Mouse (Mus musculus) left cerebral cortex, adult 2 months (tissue): ENCODE data around the gene Pdzd3. TPM values are rescaled to one million over a fixed set of nuclear protein-coding genes. Genes with fewer than 3 reads are reported as not detected.
A peak's percentile ranks its signal among the peaks of the same experiment; 100 is the strongest.
"Not testable (repeated sequence)": the region's sequence is repeated elsewhere in the genome, so short reads cannot be mapped to it uniquely, and the experiment has no call there.

ENCODE experiments used
- DNase-seq, 2 experiments: peaks; one replicate each; pipeline ENCODE4 v3.0.0; 2021 to 2022; ENCODE audit warnings: low spot score in 2 of 2, mixed read lengths in 1 of 2; ENCODE audit errors: extremely low spot score in 1 of 2
- H3K27ac ChIP-seq: fragments of 200-600 bp; 2 replicates; pipeline ENCODE4 v1.8.1; 2022
- H3K4me3 ChIP-seq: fragments of 200-600 bp; 2 replicates; pipeline ENCODE4 v1.8.1; 2022
- CTCF ChIP-seq: fragments of 200-600 bp; IDR thresholded peaks from 2 replicates; pipeline ENCODE4 v1.8.1; 2022; ENCODE audit warnings: antibody characterized with exemption, mild to moderate bottlenecking, moderate library complexity
- intact Hi-C: fragments of 180-260 bp; cut with DNase I; formaldehyde crosslinking; loops from one replicate; pipeline ENCODE4 v1.15.1; 2025
- long read RNA-seq, 2 experiments: library from polyadenylated mRNA; stranded (forward); transcript quantifications; one replicate each; pipeline ENCODE4 v2.0.0; 2021; ENCODE audit warnings: borderline mapping rate in 2 of 2
- total RNA-seq, 2 experiments: library from RNA; stranded (reverse); gene quantifications; 2 replicates each; pipeline ENCODE4 v1.2.3; 2021

Pdzd3 gene
- 1 to 10 TPM in 1 of 2 experiments, under 1 TPM in 1; 0.50 to 1.2 TPM for total RNA-seq
- long read RNA-seq, experiment 1, partial matches to known transcripts, result 2 of 2 reads
- long read RNA-seq, experiment 1, other reads (novel, unspliced or antisense), result 0 of 2 reads
- long read RNA-seq, experiment 2, partial matches to known transcripts, result 1 of 2 reads
- long read RNA-seq, experiment 2, other reads (novel, unspliced or antisense), result 1 of 2 reads

GRCm38 (mm10) chr9:44251314-44251713 lies at the start of gene Pdzd3:
Pdzd3 (minus strand) TSS chr9:44251471.
- no peak for TF ChIP-seq CTCF
- Histone ChIP-seq H3K4me3 (no peak within 1 kb of the TSS), H3K27ac (no peak within 1 kb of the TSS)

DNA sequence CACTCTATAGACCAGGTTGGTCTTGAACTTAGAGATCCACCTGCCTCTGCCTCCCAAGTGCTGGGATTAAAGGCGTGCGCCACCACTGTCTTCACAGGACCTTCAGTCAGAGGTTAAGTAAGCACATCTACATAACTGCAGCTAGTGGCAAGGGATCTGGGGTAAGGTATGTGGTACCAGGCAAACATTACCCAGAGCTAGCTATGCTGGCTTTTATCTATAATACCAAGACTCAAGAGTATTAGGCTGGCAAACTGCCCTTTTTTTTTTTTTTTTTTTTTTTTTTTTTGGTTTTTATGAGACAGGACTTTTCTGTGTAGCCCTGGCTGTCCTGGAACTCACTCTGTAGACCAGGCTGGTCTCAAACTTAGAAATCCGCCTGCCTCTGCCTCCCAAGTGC lies 48.7 kb upstream of the Pdzd3 start:
- H3K27ac ChIP-seq, intact Hi-C loops, H3K4me3 ChIP-seq, DNase-seq: not testable (repeated sequence)

More at GRCm38 (mm10) chr9:44251314-44251713, at the start of gene Pdzd3:
- intact Hi-C loops, result no loop called here
- no peak for DNase-seq

DNA sequence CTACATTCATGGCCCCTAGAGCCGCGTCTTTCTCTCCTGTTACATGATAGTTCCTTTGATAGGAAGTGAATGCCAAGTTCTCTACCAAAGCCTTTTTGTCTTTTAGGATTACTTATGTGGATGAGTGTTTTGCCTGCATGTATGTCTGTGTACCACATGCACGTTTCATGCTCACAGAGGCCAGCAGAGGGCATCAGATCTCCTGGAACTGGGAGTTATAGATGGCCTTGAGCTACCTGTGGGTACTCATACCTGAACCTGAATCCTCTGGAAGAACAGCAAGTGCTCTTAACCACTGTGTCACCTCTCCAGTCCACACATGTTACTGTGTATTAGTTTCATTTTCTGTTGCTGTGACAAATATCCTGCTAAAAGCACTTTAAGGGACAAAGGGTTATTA lies 41.2 kb upstream of the Pdzd3 start:
- intact Hi-C loops, result no loop called here
- TF ChIP-seq CTCF, result peak; percentile 52
- Histone ChIP-seq H3K4me3 (no peak overlapping the region), H3K27ac (no peak overlapping the region)
- DNase-seq, result no peak

GRCm38 (mm10) chr9:44288959-44289291 lies 37.7 kb upstream of the Pdzd3 start:
- TF ChIP-seq CTCF, result no peak
- Histone ChIP-seq H3K4me3 (peak overlapping the region; percentile 90), H3K27ac (peak overlapping the region; percentile 88)
- intact Hi-C loops, result no loop called here
- DNase-seq, result no peak

DNA sequence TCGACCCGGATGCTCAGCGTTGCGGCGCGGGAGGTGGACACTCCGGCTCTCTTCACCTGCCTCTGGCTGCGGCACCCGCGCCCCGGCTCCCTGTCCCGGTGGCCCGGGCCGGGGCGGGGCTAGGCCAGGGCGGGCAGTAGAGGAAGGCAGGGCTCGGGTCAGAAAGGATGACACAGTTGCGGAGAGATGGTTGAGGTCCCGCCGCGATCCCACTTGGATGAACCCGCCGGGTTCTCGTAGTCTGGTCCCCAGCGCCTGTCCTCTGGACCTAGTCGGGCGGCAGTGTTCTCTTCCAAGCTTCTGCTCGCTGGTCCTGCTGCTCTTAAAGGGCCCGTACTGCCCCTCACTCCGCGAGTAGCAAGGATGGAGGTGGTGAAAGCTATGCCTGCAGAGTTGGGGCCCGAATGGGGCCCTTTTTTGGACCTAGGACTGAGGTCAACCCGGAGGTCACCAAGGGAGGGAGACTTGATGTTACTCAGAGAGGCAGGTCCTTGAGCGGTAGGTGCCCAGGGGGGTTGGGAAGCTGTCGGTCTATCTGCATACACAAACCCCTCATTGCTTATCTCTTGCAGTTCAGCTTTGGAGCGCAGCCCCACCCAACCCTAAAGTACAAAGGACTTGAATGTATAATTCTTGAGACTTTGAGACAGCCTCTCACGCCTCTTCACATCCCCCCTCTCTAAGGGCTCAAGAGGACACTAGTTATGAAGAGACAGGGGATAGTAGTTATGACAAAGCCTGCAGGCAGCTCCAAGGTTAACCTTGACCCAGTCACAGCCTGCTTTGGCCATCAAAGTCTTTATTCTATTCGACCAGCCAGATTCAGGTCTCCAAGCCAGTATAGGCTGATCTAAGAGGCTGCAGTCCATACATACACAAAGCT lies 37.0 kb upstream of the Pdzd3 start, which contains the start of gene Abcg4:
Abcg4 (minus strand) TSS at position 540 of the 883 bp plus-strand sequence.
- intact Hi-C loops, result no loop called here
- DNase-seq, result peak; percentile 42 to 55
- Histone ChIP-seq H3K4me3 (peak within 1 kb of the TSS; percentile 90), H3K27ac (peak within 1 kb of the TSS; percentile 88)
- no peak for TF ChIP-seq CTCF

GRCm38 (mm10) chr9:44287401-44288075 lies 36.3 kb upstream of the Pdzd3 start:
- no peak for TF ChIP-seq CTCF
- peak overlapping the region; percentile 88 for H3K27ac ChIP-seq
- peak in 1 of 2 experiments; percentile 47 for DNase-seq
- H3K4me3 ChIP-seq, result peak overlapping the region; percentile 90
- intact Hi-C loops, result loop anchor here (1.0 kb wide), 1 partner anchor 53 kb away; the partner anchor contains the start of gene Cbl

GRCm38 (mm10) chr9:44287003-44287400 lies 35.7 kb upstream of the Pdzd3 start:
- DNase-seq, result no peak

DNA sequence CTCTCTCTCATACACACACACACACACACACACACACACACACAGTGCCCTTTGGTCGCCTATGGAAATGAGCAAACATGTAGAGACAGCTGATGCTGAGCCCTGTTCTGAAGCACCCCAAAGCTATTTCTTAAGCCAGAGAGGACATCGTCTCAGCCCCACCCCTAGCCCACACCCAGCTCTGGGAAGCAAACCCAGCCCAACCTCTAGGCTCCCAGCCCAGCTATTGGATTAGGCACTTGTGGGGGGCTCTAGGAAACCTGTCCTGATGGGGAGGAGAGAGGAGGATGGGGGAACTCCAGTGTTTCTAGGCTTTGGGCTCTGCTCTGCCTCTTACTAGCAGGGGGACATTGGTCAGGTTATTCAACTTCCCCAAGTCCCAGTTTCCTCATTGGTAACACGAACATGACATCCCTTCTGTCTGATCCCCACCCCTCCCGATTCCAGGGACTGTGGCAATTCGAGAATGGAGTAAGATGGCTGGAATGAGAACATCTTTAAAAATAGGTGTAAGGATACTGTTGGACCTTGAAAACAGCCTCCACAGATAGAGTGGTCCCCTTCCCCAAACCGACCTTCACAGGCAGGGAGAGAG lies 35.1 kb upstream of the Pdzd3 start:
- TF ChIP-seq CTCF, result no peak
- intact Hi-C loops, result no loop called here
- Histone ChIP-seq H3K27ac (no peak overlapping the region), H3K4me3 (peak overlapping the region; percentile 11; the same call in 1 of the 2 replicates)
- no peak for DNase-seq

More at GRCm38 (mm10) chr9:44287003-44287400, 35.7 kb upstream of the Pdzd3 start:
- intact Hi-C loops, result loop anchor here (1.0 kb wide), 1 partner anchor 53 kb away; the partner anchor contains the start of gene Cbl
- no peak for TF ChIP-seq CTCF
- H3K4me3 ChIP-seq, result peak overlapping the region; percentile 90
- peak overlapping the region; percentile 88 for H3K27ac ChIP-seq

GRCm38 (mm10) chr9:44283183-44283582 lies 31.9 kb upstream of the Pdzd3 start:
- no peak overlapping the region for H3K4me3 ChIP-seq
- TF ChIP-seq CTCF, result no peak
- intact Hi-C loops, result no loop called here
- H3K27ac ChIP-seq, result no peak overlapping the region
- DNase-seq, result no peak

- Histone ChIP-seq H3K27ac (no peak overlapping the region), H3K4me3 (no peak overlapping the region)
- no peak for TF ChIP-seq CTCF
- DNase-seq, result no peak
- intact Hi-C loops, result loop anchor here (2.0 kb wide), 1 partner anchor 35 kb away; the partner anchor contains the start of gene Cbl
Observed at GRCm38 (mm10) chr9:44269973-44270372, 18.7 kb upstream of the Pdzd3 start.

GRCm38 (mm10) chr9:44269077-44269476 lies 17.8 kb upstream of the Pdzd3 start:
- intact Hi-C loops, result loop anchor here (2.0 kb wide), 1 partner anchor 34 kb away; the partner anchor contains the start of gene Cbl
- peak; percentile 56 for TF ChIP-seq CTCF
- no peak for DNase-seq
- no peak overlapping the region for H3K27ac ChIP-seq
- no peak overlapping the region for H3K4me3 ChIP-seq
